Mouse (Mus musculus) megakaryocyte, embryonic 14.5 days (primary cell): ENCODE measurements around the gene Tgfbr3.

ENCODE experiments used
- FLI1 ChIP-seq: IDR thresholded peaks from 2 replicates; pipeline ENCODE4 v1.6.1; 2012; ENCODE audit warnings: low read length, inconsistent platforms, mixed read lengths
- GATA1 ChIP-seq: IDR thresholded peaks from 3 replicates; pipeline ENCODE4 v1.6.1; 2012; ENCODE audit warnings: mixed read lengths, low read length, inconsistent platforms, borderline replicate concordance

GRCm38 (mm10) chr5:107179194-107179593 is 110.2 kb downstream of the Tgfbr3 start:
- no peak for TF ChIP-seq GATA1
- TF ChIP-seq FLI1, result no peak
